In the genomic region with DNA sequence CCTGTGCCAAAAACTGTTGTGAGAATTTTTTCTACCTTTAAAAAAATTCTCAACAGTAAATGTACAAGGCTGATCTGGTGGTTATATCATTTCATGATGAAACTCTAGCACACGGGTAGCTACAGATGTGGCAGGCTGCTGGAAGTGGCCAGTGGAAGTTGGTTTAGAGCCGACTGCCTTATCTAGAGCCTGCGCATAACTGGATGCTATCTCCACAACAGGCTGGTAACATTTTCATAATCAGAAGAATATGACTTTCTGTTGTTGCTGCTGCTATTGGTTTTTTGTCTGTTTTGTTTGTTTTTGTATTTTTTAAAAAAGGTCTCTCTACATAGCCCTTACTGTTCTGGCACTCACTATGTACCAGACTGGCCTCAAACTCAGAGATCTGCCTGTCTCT, we compare ENCODE assay signal across 25 mouse cellular contexts. TPM values are rescaled to one million over a fixed set of nuclear protein-coding genes. Genes with fewer than 3 reads are reported as not detected.
DNase-seq lines count a peak whose midpoint lies in the region; ATAC-seq and TF ChIP-seq lines count a peak whose summit lies in the region.
"Had no signal": no experiment of that assay in that cellular context is flagged by ENCODE, and none has a peak within 500 bp of the region (broad histone marks: within the 10 kb centered on the region; RNA-seq: fewer than 3 reads in every experiment).

No protein-coding gene starts in this region.

- TF ChIP-seq POLR2A in MEL (IDR thresholded peaks at IDR 0.05; ENCODE audit: control insufficient read depth in 1 of 2, insufficient read depth in 1 of 2, low read depth in 1 of 2, low read length in 2 of 2, poor library complexity in 1 of 2), result no peak

- no peak for ATAC-seq in limb, embryonic 13.5 days (ENCODE audit: low FRiP score, low read depth)
- ATAC-seq in megakaryocyte-erythroid progenitor cell, adult 5-6 weeks (replicated peaks; ENCODE audit: low FRiP score, low TSS enrichment, poor library complexity, severe bottlenecking), result 0 out of 2 replicates have a peak, but pooled peaks have one; percentile 28
- ATAC-seq in forebrain, embryonic 11.5 days (replicated peaks; ENCODE audit: low FRiP score), result no peak
- ATAC-seq in hindbrain, embryonic 16.5 days, result no peak
- ATAC-seq: activated CD4-positive, CD25-positive, alpha-beta regulatory T cell, adult 4 months; CD4-positive, CD25-positive, alpha-beta regulatory T cell, adult 4 months; Patski had no signal

- no peak for TF ChIP-seq CTCF in MEL (IDR thresholded peaks at IDR 0.05 in 2 of 3, conservative IDR thresholded peaks at IDR 0.05 in 1 of 3; ENCODE audit: control insufficient read depth in 1 of 3, insufficient read depth in 1 of 3, low read depth in 2 of 3, low read length in 3 of 3, poor library complexity in 1 of 3, severe bottlenecking in 1 of 3)

- DNase-seq in limb, embryonic 10.5 days (ENCODE audit: low spot score), result no peak
- peak; percentile 44 for DNase-seq in MEL (ENCODE audit: low read depth, low spot score)
- no peak for DNase-seq in forebrain, embryonic 11.5 days (ENCODE audit: low spot score)
- DNase-seq: adrenal gland, adult 2 months; adrenal gland, adult 8-10 months; adrenal gland, postnatal 10 days; adrenal gland, postnatal 14 days; adrenal gland, postnatal 25 days; adrenal gland, postnatal 36 days; B cell, adult 2 months; cerebellum, adult 11 months; cerebellum, adult 11-12 months; cerebellum, adult 18-20 months; cerebellum, adult 2 months had no signal

- no peak overlapping the region for H3K4me3 ChIP-seq in limb, embryonic 13.5 days
- no peak overlapping the region for H3K4me3 ChIP-seq in limb, embryonic 10.5 days
- H3K4me3 ChIP-seq in MEL (ENCODE audit: control insufficient read depth in 1 of 2, insufficient read depth in 1 of 2, low read depth in 2 of 2, low read length in 2 of 2), result peak overlapping the region in 1 of 2 experiments; percentile 77; a peak in 2 of 4 replicates
- no peak overlapping the region for H3K4me3 ChIP-seq in forebrain, embryonic 11.5 days (ENCODE audit: low read depth, low read length)
- no peak overlapping the region for H3K4me3 ChIP-seq in hindbrain, embryonic 16.5 days (ENCODE audit: low read length)

- H3K9me3 ChIP-seq in limb, embryonic 13.5 days, result no peaks in the 10 kb centered on the region
- no peaks in the 10 kb centered on the region for H3K9me3 ChIP-seq in limb, embryonic 10.5 days (replicated peaks)
- H3K9me3 ChIP-seq in MEL (replicated peaks; ENCODE audit: insufficient read depth, low read length), result no peaks in the 10 kb centered on the region
- H3K9me3 ChIP-seq in forebrain, embryonic 11.5 days (ENCODE audit: control insufficient read depth, low read length), result no peaks in the 10 kb centered on the region; the same call in 1 of the 2 replicates
- no peaks in the 10 kb centered on the region for H3K9me3 ChIP-seq in hindbrain, embryonic 16.5 days (ENCODE audit: control insufficient read depth, low read length)
- H3K9me3 ChIP-seq: G1E had no signal

- H3K9ac ChIP-seq in limb, embryonic 13.5 days, result peak overlapping the region; percentile 20; the same call in 1 of the 2 replicates
- H3K9ac ChIP-seq in MEL (ENCODE audit: control insufficient read depth, low read depth, low read length, poor library complexity, severe bottlenecking), result peak overlapping the region; percentile 0; the same call in 1 of the 2 replicates
- no peak overlapping the region for H3K9ac ChIP-seq in forebrain, embryonic 11.5 days (ENCODE audit: low read length)
- H3K9ac ChIP-seq in hindbrain, embryonic 16.5 days (ENCODE audit: low read depth, low read length), result no peak overlapping the region

- peaks cover 11% of the 10 kb centered on the region for H3K4me1 ChIP-seq in limb, embryonic 13.5 days
- H3K4me1 ChIP-seq in limb, embryonic 10.5 days, result peaks cover 10% of the 10 kb centered on the region
- H3K4me1 ChIP-seq in MEL (ENCODE audit: control insufficient read depth in 1 of 2, insufficient read depth in 2 of 2, low read length in 2 of 2), result peaks cover 11 to 17% of the 10 kb centered on the region in 2 experiments; a peak in 3 of 4 replicates
- peaks cover 6% of the 10 kb centered on the region for H3K4me1 ChIP-seq in forebrain, embryonic 11.5 days (replicated peaks; ENCODE audit: control insufficient read depth, insufficient read depth, low read length)
- peaks cover 8% of the 10 kb centered on the region for H3K4me1 ChIP-seq in hindbrain, embryonic 16.5 days (ENCODE audit: control insufficient read depth, insufficient read depth, low read depth, low read length)

- no peaks in the 10 kb centered on the region for H3K27me3 ChIP-seq in limb, embryonic 13.5 days
- H3K27me3 ChIP-seq in limb, embryonic 10.5 days (ENCODE audit: low read depth, poor library complexity, severe bottlenecking), result no peaks in the 10 kb centered on the region
- no peaks in the 10 kb centered on the region for H3K27me3 ChIP-seq in MEL (ENCODE audit: control insufficient read depth in 1 of 2, insufficient read depth in 2 of 2, low read length in 2 of 2)
- no peaks in the 10 kb centered on the region for H3K27me3 ChIP-seq in forebrain, embryonic 11.5 days (ENCODE audit: control insufficient read depth, insufficient read depth, low read length)
- H3K27me3 ChIP-seq in hindbrain, embryonic 16.5 days (replicated peaks; ENCODE audit: control insufficient read depth, insufficient read depth, low read length), result no peaks in the 10 kb centered on the region
- H3K27me3 ChIP-seq: CH12.LX, Patski had no signal

- peaks cover 43% of the 10 kb centered on the region for H3K36me3 ChIP-seq in limb, embryonic 13.5 days
- peaks cover 43% of the 10 kb centered on the region for H3K36me3 ChIP-seq in limb, embryonic 10.5 days
- H3K36me3 ChIP-seq in MEL (ENCODE audit: control insufficient read depth in 1 of 2, insufficient read depth in 2 of 2, low read length in 2 of 2), result peaks cover 0 to 16% of the 10 kb centered on the region in 2 experiments; a peak in 1 of 4 replicates
- H3K36me3 ChIP-seq in forebrain, embryonic 11.5 days (ENCODE audit: control insufficient read depth, insufficient read depth, low read length), result no peaks in the 10 kb centered on the region; the same call in 1 of the 2 replicates
- no peaks in the 10 kb centered on the region for H3K36me3 ChIP-seq in hindbrain, embryonic 16.5 days (ENCODE audit: control insufficient read depth, insufficient read depth, low read length)

- no peak overlapping the region for H3K27ac ChIP-seq in limb, embryonic 13.5 days
- no peak overlapping the region for H3K27ac ChIP-seq in limb, embryonic 10.5 days
- 0 out of 2 replicates have a peak overlapping the region, but pooled peaks have one; percentile 1 for H3K27ac ChIP-seq in MEL (ENCODE audit: control insufficient read depth, low read depth, low read length)
- H3K27ac ChIP-seq in forebrain, embryonic 11.5 days (ENCODE audit: low read depth, low read length), result no peak overlapping the region
- no peak overlapping the region for H3K27ac ChIP-seq in hindbrain, embryonic 16.5 days (ENCODE audit: low read depth, low read length)

- 95% methylated on average over 3 of the region's 3 CpGs for WGBS in limb, embryonic 13.5 days
- 92% methylated on average over 3 of the region's 3 CpGs for WGBS in limb, embryonic 10.5 days
- WGBS in forebrain, embryonic 11.5 days, result 93% methylated on average over 3 of the region's 3 CpGs
- WGBS in hindbrain, embryonic 16.5 days, result 95% methylated on average over 3 of the region's 3 CpGs

- TF ChIP-seq EP300 in MEL (IDR thresholded peaks at IDR 0.05; ENCODE audit: low read depth in 1 of 2, low read length in 2 of 2), result peak in 1 of 2 experiments; percentile 24; a peak in 2 of 4 replicates

- H3K79me2 ChIP-seq in MEL (ENCODE audit: control insufficient read depth, insufficient read depth, low read length, poor library complexity), result peaks cover 2% of the 10 kb centered on the region

- no peak overlapping the region for H3K4me2 ChIP-seq in limb, embryonic 13.5 days (replicated peaks)
- no peak overlapping the region for H3K4me2 ChIP-seq in forebrain, embryonic 11.5 days (ENCODE audit: low read depth, low read length, severe bottlenecking)
- no peak overlapping the region for H3K4me2 ChIP-seq in hindbrain, embryonic 16.5 days (ENCODE audit: low read length)

- no peak for TF ChIP-seq RAD21 in MEL (IDR thresholded peaks at IDR 0.05; ENCODE audit: low read depth, low read length)

RNA-seq across cellular contexts. Expression of a gene that starts 1.7 kb away (rescaled TPM):
- 13.6 and 15.6 TPM in 2 replicates for polyA plus RNA-seq in limb, embryonic 13.5 days (2015; fragmentation: Nextera tagmentation; extraction: Ambion mirVana)
- polyA plus RNA-seq in limb, embryonic 10.5 days (2016; fragmentation: Nextera tagmentation; extraction: Ambion mirVana), result 18.8 and 20.2 TPM in 2 replicates
- total RNA-seq in MEL (2012; rRNA removed), result 10.9 and 11.2 TPM in 2 replicates
- polyA plus RNA-seq in MEL (2012; ENCODE audit: insufficient read depth in 1 of 2, insufficient read length in 2 of 2, low read depth in 1 of 2, low replicate concordance in 2 of 2, missing spikeins in 1 of 2), result 10 to 100 TPM in 1 of 2 experiments, not detected in 1; 11.3 TPM
- total RNA-seq in megakaryocyte-erythroid progenitor cell, adult 5-6 weeks (2014; fragmentation: Nextera tagmentation), result 6.9 and 9.0 TPM in 2 replicates
- 5.9 and 6.4 TPM in 2 replicates for total RNA-seq in megakaryocyte-erythroid progenitor cell, adult 5-6 weeks (2017)
- polyA plus RNA-seq in forebrain, embryonic 11.5 days (2014; fragmentation: Nextera tagmentation; extraction: Ambion mirVana), result 13.3 and 13.9 TPM in 2 replicates
- polyA plus RNA-seq in hindbrain, embryonic 16.5 days (2015; fragmentation: Nextera tagmentation; extraction: Ambion mirVana), result 9.3 and 10.8 TPM in 2 replicates

RNA-seq across cellular contexts. Expression of a gene that starts 26.2 kb away (rescaled TPM):
- 110 and 113 TPM in 2 replicates for polyA plus RNA-seq in limb, embryonic 13.5 days (2015; fragmentation: Nextera tagmentation; extraction: Ambion mirVana)
- polyA plus RNA-seq in limb, embryonic 10.5 days (2016; fragmentation: Nextera tagmentation; extraction: Ambion mirVana), result 110 and 132 TPM in 2 replicates
- 49.4 and 54.8 TPM in 2 replicates for total RNA-seq in MEL (2012; rRNA removed)
- 10 to 100 TPM in 1 of 2 experiments, not detected in 1; 54.8 TPM for polyA plus RNA-seq in MEL (2012; ENCODE audit: insufficient read depth in 1 of 2, insufficient read length in 2 of 2, low read depth in 1 of 2, low replicate concordance in 2 of 2, missing spikeins in 1 of 2)
- 53.0 and 56.3 TPM in 2 replicates for total RNA-seq in megakaryocyte-erythroid progenitor cell, adult 5-6 weeks (2014; fragmentation: Nextera tagmentation)
- 34.8 and 47.4 TPM in 2 replicates for total RNA-seq in megakaryocyte-erythroid progenitor cell, adult 5-6 weeks (2017)
- 99.2 and 101 TPM in 2 replicates for polyA plus RNA-seq in forebrain, embryonic 11.5 days (2014; fragmentation: Nextera tagmentation; extraction: Ambion mirVana)
- polyA plus RNA-seq in hindbrain, embryonic 16.5 days (2015; fragmentation: Nextera tagmentation; extraction: Ambion mirVana), result 140 and 152 TPM in 2 replicates

RNA-seq across cellular contexts. Expression of a gene that starts 30.3 kb away (rescaled TPM):
- polyA plus RNA-seq in limb, embryonic 13.5 days (2015; fragmentation: Nextera tagmentation; extraction: Ambion mirVana), result 1.2 and 2.0 TPM in 2 replicates
- polyA plus RNA-seq in limb, embryonic 10.5 days (2016; fragmentation: Nextera tagmentation; extraction: Ambion mirVana), result 0.14 TPM in 1 of 2 replicates, not detected in the other
- total RNA-seq in MEL (2012; rRNA removed), result 0.04 TPM in 1 of 2 replicates, not detected in the other
- not detected for polyA plus RNA-seq in MEL (2012; ENCODE audit: insufficient read depth in 1 of 2, insufficient read length in 2 of 2, low read depth in 1 of 2, low replicate concordance in 2 of 2, missing spikeins in 1 of 2)
- not detected in 2 replicates for total RNA-seq in megakaryocyte-erythroid progenitor cell, adult 5-6 weeks (2014; fragmentation: Nextera tagmentation)
- not detected in 2 replicates for total RNA-seq in megakaryocyte-erythroid progenitor cell, adult 5-6 weeks (2017)
- polyA plus RNA-seq in forebrain, embryonic 11.5 days (2014; fragmentation: Nextera tagmentation; extraction: Ambion mirVana), result 0.07 TPM in 1 of 2 replicates, not detected in the other
- polyA plus RNA-seq in hindbrain, embryonic 16.5 days (2015; fragmentation: Nextera tagmentation; extraction: Ambion mirVana), result 1.5 and 1.6 TPM in 2 replicates
- total RNA-seq: adrenal gland, postnatal 14 days; adrenal gland, postnatal 25 days; adrenal gland, postnatal 36 days; CH12.LX; G1E had no signal
- polyA plus RNA-seq: activated CD4-positive, CD25-positive, alpha-beta regulatory T cell, adult 4 months; adrenal gland, adult 2 months; C2C12; CD4-positive, CD25-positive, alpha-beta regulatory T cell, adult 4 months; G1E had no signal

RNA-seq across cellular contexts. Expression of a gene that starts 35.5 kb away (rescaled TPM):
- 0.11 and 0.42 TPM in 2 replicates for polyA plus RNA-seq in limb, embryonic 13.5 days (2015; fragmentation: Nextera tagmentation; extraction: Ambion mirVana)
- polyA plus RNA-seq in limb, embryonic 10.5 days (2016; fragmentation: Nextera tagmentation; extraction: Ambion mirVana), result 0.15 TPM in 2 replicates
- total RNA-seq in MEL (2012; rRNA removed), result 6.1 and 6.7 TPM in 2 replicates
- polyA plus RNA-seq in MEL (2012; ENCODE audit: insufficient read depth in 1 of 2, insufficient read length in 2 of 2, low read depth in 1 of 2, low replicate concordance in 2 of 2, missing spikeins in 1 of 2), result 10 to 100 TPM in 1 of 2 experiments, not detected in 1; 17.5 TPM
- total RNA-seq in megakaryocyte-erythroid progenitor cell, adult 5-6 weeks (2014; fragmentation: Nextera tagmentation), result not detected in 2 replicates
- not detected in 2 replicates for total RNA-seq in megakaryocyte-erythroid progenitor cell, adult 5-6 weeks (2017)
- 0.21 and 0.35 TPM in 2 replicates for polyA plus RNA-seq in forebrain, embryonic 11.5 days (2014; fragmentation: Nextera tagmentation; extraction: Ambion mirVana)
- polyA plus RNA-seq in hindbrain, embryonic 16.5 days (2015; fragmentation: Nextera tagmentation; extraction: Ambion mirVana), result 0.17 TPM in 1 of 2 replicates, not detected in the other
- total RNA-seq: adrenal gland, adult 18-20 months; adrenal gland, adult 2 months; adrenal gland, adult 8-10 months; adrenal gland, postnatal 10 days; adrenal gland, postnatal 14 days; adrenal gland, postnatal 25 days; adrenal gland, postnatal 36 days; G1E had no signal
- polyA plus RNA-seq: activated CD4-positive, CD25-positive, alpha-beta regulatory T cell, adult 4 months; adrenal gland, adult 2 months; brain, embryonic 14.5 days; C2C12; G1E; Patski had no signal

Comparison
In these comparisons a context has a peak if more than half of its experiments do, and no peak if none do; other contexts are left out.
1. H3K9ac ChIP-seq: peak in limb, embryonic 13.5 days (single experiment) and MEL (single experiment); none in forebrain, embryonic 11.5 days (single experiment) and hindbrain, embryonic 16.5 days (single experiment).